Mouse (Mus musculus) olfactory bulb, adult 2 months (tissue): ENCODE results near the gene Vmn1r181. TPM values are rescaled to one million over a fixed set of nuclear protein-coding genes. Genes with fewer than 3 reads are reported as not detected.
"Not testable (repeated sequence)": the region's sequence is repeated elsewhere in the genome, so short reads cannot be mapped to it uniquely, and the experiment has no call there.

Experiments
- H3K27ac ChIP-seq: fragments of 200-500 bp; 2 replicates; pipeline ENCODE4 v1.5.1; 2012; ENCODE audit warnings: low read depth, low read length; ENCODE audit not compliant: insufficient read depth
- H3K4me1 ChIP-seq: fragments of 200-500 bp; 2 replicates; pipeline ENCODE4 v1.6.1; 2012; ENCODE audit warnings: low read length; ENCODE audit not compliant: control insufficient read depth, insufficient read depth
- H3K4me3 ChIP-seq: fragments of 200-500 bp; 2 replicates; pipeline ENCODE4 v1.5.1; 2012; ENCODE audit warnings: mild to moderate bottlenecking, low read depth, low read length, moderate library complexity; ENCODE audit not compliant: insufficient read depth
- CTCF ChIP-seq: fragments of 200-500 bp; IDR thresholded peaks from 2 replicates; pipeline ENCODE4 v1.5.1; 2012; ENCODE audit warnings: low read depth, mild to moderate bottlenecking, low read length, moderate library complexity; ENCODE audit not compliant: insufficient read depth
- POLR2A ChIP-seq: fragments of 200-500 bp; IDR thresholded peaks from 2 replicates; pipeline ENCODE4 v1.6.1; 2012; ENCODE audit warnings: mild to moderate bottlenecking, low read depth, low read length, moderate library complexity; ENCODE audit not compliant: insufficient read depth
- WGBS: fragments of 180-500 bp; shearing (Covaris S2); methylation state at CpG from one replicate; pipeline ENCODE4 v1.1.7; 2018; 5-methylcytosine and 5-hydroxymethylcytosine counted together
- polyA plus RNA-seq: library from polyadenylated mRNA; stranded (reverse); fragments of >200 nt; gene quantifications from 2 replicates; pipeline ENCODE4 v1.2.4, GENCODE M21; 2012; ENCODE audit warnings: low replicate concordance; ENCODE audit not compliant: missing spikeins, insufficient read depth, insufficient read length

Vmn1r181 gene
- polyA plus RNA-seq: not detected in 2 replicates

DNA sequence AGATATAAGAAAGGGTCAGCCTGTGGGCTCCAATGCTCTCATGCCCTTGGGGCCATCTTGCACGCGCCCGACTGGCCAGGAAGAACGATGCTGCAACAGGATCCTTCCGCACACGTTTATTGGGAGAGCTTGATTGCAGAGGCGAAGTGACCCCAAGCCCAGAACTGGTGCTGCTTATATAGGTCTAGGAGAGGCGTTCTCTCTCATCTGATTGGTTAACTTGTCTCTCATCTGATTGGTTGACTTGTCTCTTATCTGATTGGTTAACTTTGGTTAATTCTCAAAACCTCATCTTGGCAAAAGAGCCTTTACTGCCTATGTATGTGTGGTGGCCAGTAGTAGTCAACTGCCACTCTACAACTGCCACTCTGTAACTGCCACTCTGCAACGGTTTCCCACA, at the start of gene Vmn1r181:
Vmn1r181 (plus strand) TSS at position 301 of the 400 bp plus-strand sequence.
- not testable (repeated sequence) for H3K27ac ChIP-seq, H3K4me3 ChIP-seq, H3K4me1 ChIP-seq
- WGBS: 87% methylated on average over 9 of the region's 9 CpGs

GRCm38 (mm10) chr7:23926678-23927077, 47.7 kb upstream of the Vmn1r181 start, which contains the start of gene Vmn1r179:
Vmn1r179 (plus strand) TSS chr7:23926978.
- WGBS: 47% methylated on average over 2 of the region's 2 CpGs
- Histone ChIP-seq H3K4me3 (no peak within 1 kb of the TSS), H3K4me1 (no peaks in the 10 kb centered on the region), H3K27ac (no peak within 1 kb of the TSS)
- TF ChIP-seq POLR2A (no peak), CTCF (no peak)

DNA sequence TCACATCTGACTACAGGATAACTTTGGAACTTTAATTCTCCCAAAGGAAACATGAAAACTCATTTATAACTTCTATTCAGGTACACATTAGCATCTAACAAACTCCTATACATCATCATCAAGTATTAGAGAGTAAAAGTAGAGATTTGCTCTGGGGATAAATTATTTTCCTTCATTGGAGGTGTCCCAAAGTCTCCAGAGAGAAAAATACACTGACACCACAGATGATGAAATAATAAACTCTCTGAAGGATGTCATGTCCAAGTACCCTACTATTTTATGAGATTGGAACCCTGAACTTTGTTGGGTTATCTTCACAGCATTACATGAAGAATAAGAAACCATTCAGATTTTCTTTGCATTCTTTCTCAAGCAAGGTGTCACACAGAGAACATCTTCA, 24.1 kb upstream of the Vmn1r181 start, which contains the start of gene Vmn1r180:
Vmn1r180 (plus strand) TSS at position 301 of the 400 bp plus-strand sequence.
- Histone ChIP-seq H3K27ac (no peak within 1 kb of the TSS), H3K4me3 (no peak within 1 kb of the TSS), H3K4me1 (no peaks in the 10 kb centered on the region)
- TF ChIP-seq POLR2A: no peak

- H3K27ac ChIP-seq, H3K4me1 ChIP-seq, H3K4me3 ChIP-seq: not testable (repeated sequence)
- WGBS: 43% methylated on average over 3 of the region's 3 CpGs
Measured at GRCm38 (mm10) chr7:23968044-23968443, 6.4 kb upstream of the Vmn1r181 start.

DNA sequence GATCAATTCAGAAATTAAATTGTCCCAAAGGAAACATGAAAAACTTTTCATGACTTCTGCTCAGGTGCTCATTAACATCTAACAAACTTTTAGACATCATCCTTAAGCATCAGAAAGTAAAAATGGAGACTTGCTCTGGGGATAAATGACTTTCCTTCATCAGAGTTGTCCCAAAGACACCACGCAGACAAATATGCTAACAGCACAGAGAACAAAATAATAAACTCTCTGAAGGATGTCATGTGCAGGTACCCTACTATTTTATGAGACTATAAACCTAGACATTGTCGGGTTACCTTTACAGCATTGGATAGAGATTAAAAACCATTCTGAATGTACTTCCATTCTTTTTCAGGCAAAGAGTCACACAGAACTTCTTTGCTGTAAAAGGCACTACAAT, 27.0 kb downstream of the Vmn1r181 start, which contains the start of gene V1rd19:
V1rd19 (plus strand) TSS at position 301 of the 400 bp plus-strand sequence.
- Histone ChIP-seq H3K4me1 (no peaks in the 10 kb centered on the region), H3K27ac (no peak within 1 kb of the TSS), H3K4me3 (no peak within 1 kb of the TSS)
- TF ChIP-seq POLR2A: no peak
- TF ChIP-seq CTCF: no peak
- WGBS: 68% methylated on average over 2 of the region's 2 CpGs

Other genes starting within 250 kb of the Vmn1r181 start
- not detected in 2 replicates for gene Vmn1r174, start 222.3 kb upstream of the Vmn1r181 start, polyA plus RNA-seq
- not detected in 2 replicates for gene Vmn1r175, start 164.0 kb upstream of the Vmn1r181 start, polyA plus RNA-seq
- not detected in 2 replicates for gene Vmn1r176, start 137.2 kb upstream of the Vmn1r181 start, polyA plus RNA-seq
- not detected in 2 replicates for gene Vmn1r177, start 108.2 kb upstream of the Vmn1r181 start, polyA plus RNA-seq
- gene Vmn1r178, start 82.6 kb upstream of the Vmn1r181 start, polyA plus RNA-seq: not detected in 2 replicates
- not detected in 2 replicates for gene Vmn1r179, start 47.6 kb upstream of the Vmn1r181 start, polyA plus RNA-seq
- gene Vmn1r180, start 24.0 kb upstream of the Vmn1r181 start, polyA plus RNA-seq: not detected in 2 replicates
- not detected in 2 replicates for gene V1rd19, start 27.1 kb downstream of the Vmn1r181 start, polyA plus RNA-seq
- not detected in 2 replicates for gene Vmn1r183, start 78.6 kb downstream of the Vmn1r181 start, polyA plus RNA-seq
- gene Zfp180, start 107.3 kb downstream of the Vmn1r181 start, polyA plus RNA-seq: not detected in 2 replicates
- gene Zfp112, start 137.7 kb downstream of the Vmn1r181 start, polyA plus RNA-seq: not detected in 2 replicates
- not detected in 2 replicates for gene Zfp235, start 159.6 kb downstream of the Vmn1r181 start, polyA plus RNA-seq
- not detected in 2 replicates for gene Zfp114, start 200.4 kb downstream of the Vmn1r181 start, polyA plus RNA-seq
- not detected in 2 replicates for gene Zfp111, start 236.8 kb downstream of the Vmn1r181 start, polyA plus RNA-seq